Mouse (Mus musculus): ENCODE measurements around the gene Gmppb. TPM values are rescaled to one million over a fixed set of nuclear protein-coding genes. Genes with fewer than 3 reads are reported as not detected.

Gmppb gene
- total RNA-seq, 2 experiments from 2014 or later = 16.5 to 17.4 TPM

DNA sequence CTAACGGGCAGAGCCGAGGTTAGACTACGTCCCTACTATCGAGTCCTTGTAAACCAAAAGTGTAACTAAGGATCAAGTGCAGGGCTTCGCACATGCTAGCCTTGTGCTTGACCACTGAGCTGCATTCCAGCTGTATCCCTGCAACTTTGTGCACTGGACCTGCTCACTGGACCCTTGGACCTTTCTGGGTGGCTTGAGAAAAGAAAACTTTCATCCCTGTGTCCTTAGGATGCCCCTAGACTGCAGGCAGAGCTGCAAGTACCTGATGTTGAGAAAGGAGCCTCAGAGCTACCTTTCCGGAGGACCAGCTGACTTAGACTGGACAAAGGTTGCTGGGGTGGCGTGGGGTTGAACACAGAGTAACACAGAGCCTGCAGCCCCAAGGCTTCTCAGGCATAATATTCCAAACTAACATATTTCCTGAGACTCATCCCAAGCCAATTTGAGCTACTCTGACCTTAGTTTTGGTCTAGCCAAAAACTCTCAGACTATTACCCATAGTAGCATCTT is 41.6 kb downstream of the Gmppb start:
- no peak for DNase-seq (ENCODE audit: extremely low spot score in 1 of 2, low spot score in 2 of 2)
- intact Hi-C loops (cut with DNase I) = no loop called here
- Histone ChIP-seq H3K27ac (no peak overlapping the region), H3K4me3 (no peak overlapping the region)
- no peak for TF ChIP-seq CTCF (IDR thresholded peaks at IDR 0.05)

DNA sequence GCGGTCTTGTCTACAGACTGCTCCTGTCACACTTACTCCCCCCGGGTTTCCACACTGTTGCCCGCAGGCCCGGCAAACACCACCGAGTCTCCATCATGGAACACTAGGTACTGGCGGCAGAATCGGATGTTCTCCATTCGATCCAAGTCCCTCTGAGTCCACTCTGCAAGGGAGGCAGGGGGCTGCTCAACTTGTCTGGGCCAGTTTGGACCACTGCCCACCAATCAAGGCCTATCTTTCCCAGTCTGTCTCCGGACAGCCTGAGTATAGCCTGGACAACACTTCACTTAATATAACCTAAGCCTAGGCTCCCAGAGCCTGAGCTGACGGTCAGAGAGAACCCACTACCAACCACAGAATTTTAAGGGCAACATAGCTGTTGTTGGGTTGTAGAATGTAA is 44.5 kb downstream of the Gmppb start:
- no peak for DNase-seq (ENCODE audit: extremely low spot score in 1 of 2, low spot score in 2 of 2)
- intact Hi-C loops (cut with DNase I) = no loop called here
- H3K27ac ChIP-seq = peak overlapping the region; percentile 74; the same call in 1 of the 2 replicates

DNA sequence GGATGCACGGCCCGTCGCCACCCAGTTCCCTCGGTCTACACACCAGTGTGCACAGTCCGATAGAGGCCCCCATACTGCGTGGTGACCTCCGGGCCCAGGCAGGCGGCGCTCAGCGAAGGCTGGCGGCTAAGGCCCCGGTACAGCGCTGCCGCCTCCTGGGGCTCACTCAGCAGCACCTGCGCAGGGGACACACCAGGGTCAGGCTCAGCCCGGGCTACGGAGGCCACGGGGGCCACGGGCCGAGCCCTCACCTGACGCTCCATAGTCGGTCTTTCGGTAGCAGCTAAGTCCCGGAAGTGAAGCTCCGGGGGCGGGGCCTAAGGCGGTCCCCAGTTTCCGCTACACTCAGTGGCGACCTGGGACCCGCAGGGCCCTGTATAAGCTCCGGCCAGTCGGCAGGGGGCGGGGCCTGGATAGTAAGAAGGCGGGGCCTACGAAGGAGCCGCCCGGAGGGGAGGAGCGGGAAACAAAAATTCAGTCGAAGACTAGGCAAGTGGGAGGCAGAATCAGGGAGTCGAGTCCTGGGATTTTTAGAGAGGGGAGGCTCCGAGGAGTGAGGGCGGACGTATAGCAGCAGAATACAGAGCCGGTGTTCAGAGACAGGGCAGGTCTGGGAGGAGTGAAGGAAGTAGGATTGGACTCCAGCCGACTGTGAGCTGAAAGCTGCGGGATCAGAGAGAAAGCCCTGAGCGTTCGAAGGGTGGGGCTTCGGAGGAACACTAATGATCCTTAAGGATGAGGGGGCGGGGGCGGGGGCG is 45.3 kb downstream of the Gmppb start, which contains the start of gene Apeh:
Apeh (minus strand) TSS at position 423 of the 758 bp plus-strand sequence.
- intact Hi-C loops (cut with DNase I) = no loop called here
- peak; percentile 13 for TF ChIP-seq CTCF (IDR thresholded peaks at IDR 0.05)
- DNase-seq (ENCODE audit: extremely low spot score in 1 of 2, low spot score in 2 of 2) = peak; percentile 83 to 87
- Histone ChIP-seq H3K4me3 (peak within 1 kb of the TSS; percentile 53), H3K27ac (peak within 1 kb of the TSS; percentile 74)

More for the DNA sequence above, 44.5 kb downstream of the Gmppb start:
- TF ChIP-seq CTCF (IDR thresholded peaks at IDR 0.05) = no peak
- peak overlapping the region; percentile 53 for H3K4me3 ChIP-seq

DNA sequence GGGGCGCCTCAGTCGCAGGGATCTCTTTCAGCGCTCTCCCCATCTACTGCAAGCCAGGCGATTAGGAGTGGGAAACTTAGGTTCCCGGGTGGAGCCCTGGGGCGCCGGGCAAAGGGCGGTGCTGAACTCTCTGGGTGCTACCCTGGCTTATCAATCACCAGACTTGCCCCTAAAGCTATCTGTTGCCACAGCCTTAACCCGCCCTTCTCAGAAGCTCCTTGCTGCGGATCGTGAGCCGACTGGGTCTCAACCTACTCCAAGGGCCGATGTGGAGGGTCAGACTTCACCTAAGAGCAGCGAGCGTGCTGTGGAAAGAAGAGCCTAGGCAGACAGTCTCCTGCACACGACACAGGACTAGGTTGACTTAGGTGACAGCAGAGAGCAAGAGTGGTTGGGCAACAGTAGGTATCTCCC is 46.0 kb downstream of the Gmppb start:
- no peak for TF ChIP-seq CTCF (IDR thresholded peaks at IDR 0.05)
- intact Hi-C loops (cut with DNase I) = loop anchor here (1.0 kb wide), 2 partner anchors 106 to 189 kb away; no protein-coding TSS in a partner anchor
- Histone ChIP-seq H3K4me3 (peak overlapping the region; percentile 53), H3K27ac (peak overlapping the region; percentile 74)
- DNase-seq (ENCODE audit: extremely low spot score in 1 of 2, low spot score in 2 of 2) = no peak

DNA sequence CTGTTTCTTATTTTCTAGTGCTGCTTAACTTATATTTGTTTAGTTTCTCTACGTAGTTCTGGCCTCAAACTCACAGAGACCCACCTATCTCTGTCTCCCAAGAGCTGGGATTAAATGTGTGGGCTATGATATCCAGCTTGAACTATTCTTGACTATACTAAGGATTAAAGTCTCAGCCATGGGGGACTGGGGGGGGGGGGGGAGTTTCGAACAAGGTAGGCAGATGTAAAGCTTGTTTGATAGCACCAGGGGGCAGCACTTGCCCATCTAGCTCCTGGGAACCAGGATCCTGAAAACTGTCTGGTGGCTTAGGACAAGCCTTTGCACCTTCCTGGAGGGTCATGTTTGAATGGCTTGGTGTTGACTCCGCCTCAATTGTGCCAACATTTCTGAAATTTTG is 46.5 kb downstream of the Gmppb start:
- no peak for DNase-seq (ENCODE audit: extremely low spot score in 1 of 2, low spot score in 2 of 2)
- H3K27ac ChIP-seq = peak overlapping the region; percentile 74; the same call in 1 of the 2 replicates
- peak; percentile 69 for TF ChIP-seq CTCF (IDR thresholded peaks at IDR 0.05)
- H3K4me3 ChIP-seq = peak overlapping the region; percentile 53
- intact Hi-C loops (cut with DNase I) = loop anchor here (1.0 kb wide), 2 partner anchors 106 to 189 kb away; no protein-coding TSS in a partner anchor

DNA sequence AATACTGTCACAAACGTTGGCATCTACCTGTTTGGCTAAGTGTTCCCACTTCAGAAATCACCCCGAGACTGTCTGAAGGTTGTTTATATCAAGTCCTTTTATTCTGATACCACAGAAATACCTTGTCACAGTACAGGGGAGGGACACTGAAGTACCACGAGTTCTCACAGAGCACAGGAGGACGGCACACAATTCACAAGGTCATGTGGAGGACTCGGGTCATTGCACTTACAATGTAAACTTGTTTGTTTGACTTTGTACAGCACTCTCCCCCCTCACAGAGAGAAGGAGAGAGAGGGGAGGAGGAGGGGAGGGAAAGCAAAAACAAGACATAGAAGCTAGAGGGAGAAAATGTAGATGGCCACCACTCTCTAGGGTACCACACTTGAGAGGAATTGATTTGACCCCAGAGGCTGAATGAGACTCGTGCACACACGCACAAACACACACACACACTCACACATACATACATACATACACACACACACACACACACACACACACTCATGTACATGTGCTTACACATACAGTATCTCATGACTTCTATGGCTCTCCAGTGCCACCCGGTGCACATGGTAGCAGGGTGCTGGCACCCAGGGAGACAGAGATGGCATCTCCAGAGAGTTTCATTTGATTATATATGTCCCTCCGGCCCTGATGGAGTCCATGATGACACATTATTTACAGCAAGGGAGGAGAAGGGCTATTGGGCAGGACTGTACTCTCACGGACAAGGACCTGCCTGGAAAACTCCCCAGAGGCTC is 47.1 kb downstream of the Gmppb start:
- no peak for TF ChIP-seq CTCF (IDR thresholded peaks at IDR 0.05)
- no peak overlapping the region for H3K27ac ChIP-seq
- intact Hi-C loops (cut with DNase I) = loop anchor here (1.0 kb wide), 2 partner anchors 105 to 188 kb away; no protein-coding TSS in a partner anchor
- no peak for DNase-seq (ENCODE audit: extremely low spot score in 1 of 2, low spot score in 2 of 2)
- no peak overlapping the region for H3K4me3 ChIP-seq

DNA sequence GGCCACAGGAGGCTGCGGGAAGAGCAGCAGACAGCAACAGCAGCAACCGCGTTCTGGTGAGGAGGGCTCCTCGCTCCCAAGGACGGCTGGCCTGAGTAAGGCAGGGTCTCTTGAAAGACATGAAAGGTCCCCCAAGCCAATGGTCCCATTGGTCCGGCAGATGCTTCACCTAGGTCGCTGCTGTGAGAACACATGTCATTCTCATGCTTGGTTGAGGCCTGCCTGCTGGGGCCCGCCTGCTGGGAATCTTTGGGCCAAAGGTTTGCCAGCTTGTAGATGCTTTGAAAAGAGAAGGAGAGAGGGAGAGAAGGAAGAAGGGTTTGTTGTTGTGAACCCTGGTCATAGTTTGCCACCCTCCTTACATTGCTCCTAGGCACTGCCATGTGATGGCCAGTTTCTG is 50.6 kb downstream of the Gmppb start:
- intact Hi-C loops (cut with DNase I) = no loop called here
- DNase-seq (ENCODE audit: extremely low spot score in 1 of 2, low spot score in 2 of 2) = no peak
- no peak for TF ChIP-seq CTCF (IDR thresholded peaks at IDR 0.05)
- Histone ChIP-seq H3K4me3 (no peak overlapping the region), H3K27ac (no peak overlapping the region)

Small RNAs within 50 kb of the gene (microRNA-seq; reads per million reads assigned to microRNA genes)
- 0 reads per million in 2 experiments for gene Mir7088

Other genes with a start within 250 kb of the Gmppb start
- 10 to 100 TPM; 66.5 to 68.4 TPM for gene Rbm6, start 176.0 kb upstream of the Gmppb start, total RNA-seq (2021)
- gene Mon1a, start 161.1 kb upstream of the Gmppb start, total RNA-seq (2021) = 10 to 100 TPM; 24.3 to 26.7 TPM
- gene Mst1r, start 142.4 kb upstream of the Gmppb start, total RNA-seq (2021) = under 1 TPM; 0.68 to 0.91 TPM
- not detected for gene Actl11, start 120.8 kb upstream of the Gmppb start, total RNA-seq (2021)
- 100 to 1,000 TPM; 330 to 356 TPM for gene Camkv, start 113.6 kb upstream of the Gmppb start, total RNA-seq (2021)
- 10 to 100 TPM in 1 of 2 experiments, 1 to 10 TPM in 1; 9.5 to 10.9 TPM for gene Traip, start 99.1 kb upstream of the Gmppb start, total RNA-seq (2021)
- 1 to 10 TPM; 2.6 to 3.8 TPM for gene Uba7, start 73.7 kb upstream of the Gmppb start, total RNA-seq (2021)
- gene Gm20661, start 66.2 kb upstream of the Gmppb start, total RNA-seq (2021) = under 1 TPM; 0.28 to 0.66 TPM
- 1 to 10 TPM; 2.8 to 4.0 TPM for gene Inka1, start 63.4 kb upstream of the Gmppb start, total RNA-seq (2021)
- 1 to 10 TPM; 1.3 to 2.3 TPM for gene Cdhr4, start 56.7 kb upstream of the Gmppb start, total RNA-seq (2021)
- 1 to 10 TPM; 1.2 to 2.4 TPM for gene Gm20662, start 52.9 kb upstream of the Gmppb start, total RNA-seq (2021)
- 100 to 1,000 TPM; 205 to 207 TPM for gene Ip6k1, start 46.7 kb upstream of the Gmppb start, total RNA-seq (2021)
- gene Amigo3, start 3.9 kb downstream of the Gmppb start, total RNA-seq (2021) = 1 to 10 TPM; 1.9 to 2.1 TPM
- not detected for gene Mst1, start 31.2 kb downstream of the Gmppb start, total RNA-seq (2021)
- 100 to 1,000 TPM; 107 to 108 TPM for gene Rnf123, start 34.1 kb downstream of the Gmppb start, total RNA-seq (2021)
- gene Apeh, start 45.4 kb downstream of the Gmppb start, total RNA-seq (2021) = 10 to 100 TPM; 31.0 to 31.8 TPM
- 100 to 1,000 TPM; 300 to 320 TPM for gene Bsn, start 141.1 kb downstream of the Gmppb start, total RNA-seq (2021)
- 10 to 100 TPM; 77.4 to 77.5 TPM for gene Dag1, start 214.7 kb downstream of the Gmppb start, total RNA-seq (2021)
- 100 to 1,000 TPM; 122 to 130 TPM for gene Nicn1, start 241.2 kb downstream of the Gmppb start, total RNA-seq (2021)
- gene Amt, start 247.6 kb downstream of the Gmppb start, total RNA-seq (2021) = 10 to 100 TPM; 32.1 to 38.0 TPM

Data from left cerebral cortex, adult 2 months (tissue).